Mouse (Mus musculus): ENCODE measurements around the gene Ttc29. TPM values are rescaled to one million over a fixed set of nuclear protein-coding genes. Genes with fewer than 3 reads are reported as not detected.

Ttc29 gene
- total RNA-seq, 2 experiments from 2014 or later = not detected

- no peak for DNase-seq (ENCODE audit: low spot score in 2 of 2)
Observed at GRCm38 (mm10) chr8:78420101-78420503, 207.0 kb downstream of the Ttc29 start.

GRCm38 (mm10) chr8:78423937-78424336 lies 210.8 kb downstream of the Ttc29 start:
- no peak for DNase-seq (ENCODE audit: low spot score in 2 of 2)

- no peak for DNase-seq (ENCODE audit: low spot score in 2 of 2)
Observed at GRCm38 (mm10) chr8:78426455-78426854, 213.4 kb downstream of the Ttc29 start.

- DNase-seq (ENCODE audit: low spot score in 2 of 2) = no peak
Observed at GRCm38 (mm10) chr8:78426875-78427768, 214.0 kb downstream of the Ttc29 start.

- no peak for DNase-seq (ENCODE audit: low spot score in 2 of 2)
Observed at GRCm38 (mm10) chr8:78427769-78428130, 214.7 kb downstream of the Ttc29 start.

GRCm38 (mm10) chr8:78428148-78428547 lies 215.1 kb downstream of the Ttc29 start:
- DNase-seq (ENCODE audit: low spot score in 2 of 2) = no peak

GRCm38 (mm10) chr8:78431356-78431755 lies 218.3 kb downstream of the Ttc29 start:
- no peak for DNase-seq (ENCODE audit: low spot score in 2 of 2)

- no peak for DNase-seq (ENCODE audit: low spot score in 2 of 2)
Observed at GRCm38 (mm10) chr8:78432451-78432850, 219.4 kb downstream of the Ttc29 start.

GRCm38 (mm10) chr8:78433318-78433717 lies 220.2 kb downstream of the Ttc29 start:
- no peak for DNase-seq (ENCODE audit: low spot score in 2 of 2)

- no peak for DNase-seq (ENCODE audit: low spot score in 2 of 2)
Observed at GRCm38 (mm10) chr8:78434340-78434739, 221.2 kb downstream of the Ttc29 start.

- DNase-seq (ENCODE audit: low spot score in 2 of 2) = no peak
Observed at GRCm38 (mm10) chr8:78434823-78435623, 221.9 kb downstream of the Ttc29 start.

GRCm38 (mm10) chr8:78435624-78435960 lies 222.5 kb downstream of the Ttc29 start:
- DNase-seq (ENCODE audit: low spot score in 2 of 2) = no peak

- DNase-seq (ENCODE audit: low spot score in 2 of 2) = no peak
Observed at GRCm38 (mm10) chr8:78436071-78436651, 223.1 kb downstream of the Ttc29 start, which contains the start of gene Pou4f2. Gene Pou4f2 (minus strand): TSS chr8:78436645.

GRCm38 (mm10) chr8:78436661-78437060 lies 223.6 kb downstream of the Ttc29 start:
- no peak for DNase-seq (ENCODE audit: low spot score in 2 of 2)

- DNase-seq (ENCODE audit: low spot score in 2 of 2) = no peak
Observed at GRCm38 (mm10) chr8:78437140-78438045, 224.3 kb downstream of the Ttc29 start.

GRCm38 (mm10) chr8:78438121-78438520 lies 225.0 kb downstream of the Ttc29 start:
- DNase-seq (ENCODE audit: low spot score in 2 of 2) = peak in 1 of 2 experiments; percentile 30

GRCm38 (mm10) chr8:78442781-78443180 lies 229.7 kb downstream of the Ttc29 start:
- DNase-seq (ENCODE audit: low spot score in 2 of 2) = no peak
